Mouse (Mus musculus) midbrain, embryonic 10.5 days (tissue): ENCODE data around the gene Dennd4a. TPM values are rescaled to one million over a fixed set of nuclear protein-coding genes. Genes with fewer than 3 reads are reported as not detected.

ENCODE experiments used
- DNase-seq: peaks from one replicate; pipeline ENCODE4 v3.0.0-alpha.2; 2017; ENCODE audit warnings: low spot score
- H3K27ac ChIP-seq: fragments of 300-500 bp; sonication (generic); replicated peaks from 2 replicates; pipeline ENCODE4 v1.5.1; 2016; ENCODE audit warnings: mild to moderate bottlenecking
- H3K27me3 ChIP-seq: fragments of 300-500 bp; sonication (generic); 2 replicates; pipeline ENCODE4 v1.6.1; 2016; ENCODE audit warnings: low read depth, mild to moderate bottlenecking; ENCODE audit not compliant: poor library complexity, severe bottlenecking
- H3K36me3 ChIP-seq: fragments of 300-500 bp; sonication (generic); 2 replicates; pipeline ENCODE4 v1.6.1; 2016; ENCODE audit warnings: mild to moderate bottlenecking, moderate library complexity
- H3K4me1 ChIP-seq: fragments of 300-500 bp; sonication (generic); 2 replicates; pipeline ENCODE4 v1.6.1; 2016
- H3K4me3 ChIP-seq: fragments of 300-500 bp; sonication (generic); 2 replicates; pipeline ENCODE4 v1.5.1; 2016; ENCODE audit warnings: mild to moderate bottlenecking, moderate library complexity
- H3K9me3 ChIP-seq: fragments of 300-500 bp; sonication (generic); replicated peaks from 2 replicates; pipeline ENCODE4 v1.6.1; 2016; ENCODE audit warnings: mild to moderate bottlenecking
- whole genome bisulfite sequencing: fragments of 180-500 bp; shearing (Covaris S2); methylation state at CpG from one replicate; pipeline ENCODE4 v1.1.7; 2016; 5-methylcytosine and 5-hydroxymethylcytosine counted together
- polyA plus RNA-seq: library from polyadenylated mRNA; unstranded; fragments of >200 nt; fragmentation: Nextera tagmentation; extraction: Ambion mirVana; gene quantifications from 2 replicates; pipeline ENCODE4 v1.2.1, GENCODE M21; 2016

Gene Dennd4a
- polyA plus RNA-seq, 1 experiment from 2014 or later = 6.7 TPM

DNA sequence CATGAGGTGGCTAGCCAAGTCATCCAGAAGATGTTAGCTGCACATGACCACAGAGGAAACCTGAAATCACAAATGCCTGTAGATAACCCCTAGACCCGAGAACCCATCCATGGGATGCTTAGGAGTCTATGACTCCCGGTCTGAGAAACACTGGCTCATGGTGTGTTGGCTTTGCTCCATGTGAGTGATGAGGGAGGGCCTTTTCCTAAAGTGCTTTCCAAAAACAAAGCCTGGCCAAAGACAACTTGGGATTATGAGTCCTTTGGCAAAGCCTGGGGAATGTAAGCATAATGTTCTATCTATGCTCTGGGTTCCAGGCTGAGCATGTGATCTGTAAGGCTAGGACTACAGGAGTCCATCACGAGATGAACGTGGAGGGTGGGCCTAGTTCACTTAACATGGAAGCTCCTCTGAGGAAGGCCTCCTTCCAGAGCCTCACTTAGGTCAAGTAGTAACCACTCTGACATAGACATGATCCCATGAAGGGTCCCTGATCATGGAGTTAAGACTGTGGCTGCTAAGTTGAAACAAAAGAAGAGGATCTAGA lies 33.6 kb upstream of the Dennd4a start:
- no peak for DNase-seq
- Histone ChIP-seq H3K4me1 (peaks cover 13% of the 10 kb centered on the region), H3K27ac (no peak overlapping the region), H3K27me3 (no peaks in the 10 kb centered on the region), H3K9me3 (no peaks in the 10 kb centered on the region), H3K4me3 (no peak overlapping the region), H3K36me3 (no peaks in the 10 kb centered on the region)
- 91% methylated on average over 4 of the region's 4 CpGs for WGBS

- no peak overlapping the region for H3K4me3 ChIP-seq
- 76% methylated on average over 1 of the region's 1 CpGs for WGBS
- no peak for DNase-seq
- H3K9me3 ChIP-seq = no peaks in the 10 kb centered on the region
- peaks cover 13% of the 10 kb centered on the region for H3K4me1 ChIP-seq
- no peaks in the 10 kb centered on the region for H3K27me3 ChIP-seq
- no peaks in the 10 kb centered on the region for H3K36me3 ChIP-seq
- H3K27ac ChIP-seq = no peak overlapping the region
Observed at GRCm38 (mm10) chr9:64778151-64778550, 33.0 kb upstream of the Dennd4a start.

DNA sequence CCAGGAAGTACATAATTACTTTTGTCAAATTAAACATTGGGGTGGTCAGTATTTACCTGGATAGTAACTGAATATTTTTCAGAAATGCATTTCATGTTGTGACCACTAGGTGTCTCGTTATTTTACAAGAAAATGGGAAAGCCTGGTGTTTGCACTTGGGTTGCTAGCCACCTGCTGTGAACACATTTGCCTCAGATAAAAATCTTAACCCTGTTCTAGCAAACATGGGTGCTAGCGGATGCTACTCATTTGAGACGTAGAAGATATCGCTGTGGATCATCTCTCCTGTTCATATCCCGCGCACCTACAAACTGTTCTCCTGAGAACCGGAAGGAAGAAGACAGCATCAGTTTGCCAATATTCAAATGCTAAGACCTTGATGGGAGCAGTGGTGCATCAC lies 31.5 kb upstream of the Dennd4a start:
- H3K4me1 ChIP-seq = peaks cover 6% of the 10 kb centered on the region
- H3K27me3 ChIP-seq = no peaks in the 10 kb centered on the region
- H3K9me3 ChIP-seq = no peaks in the 10 kb centered on the region
- peak; percentile 16 for DNase-seq
- 47% methylated on average over 7 of the region's 7 CpGs for WGBS
- no peak overlapping the region for H3K4me3 ChIP-seq
- H3K27ac ChIP-seq = no peak overlapping the region
- H3K36me3 ChIP-seq = no peaks in the 10 kb centered on the region

- H3K27ac ChIP-seq = no peak overlapping the region
- H3K9me3 ChIP-seq = no peaks in the 10 kb centered on the region
- DNase-seq = no peak
- H3K4me3 ChIP-seq = no peak overlapping the region
- WGBS = 84% methylated on average over 7 of the region's 7 CpGs
- H3K4me1 ChIP-seq = no peaks in the 10 kb centered on the region
- H3K27me3 ChIP-seq = no peaks in the 10 kb centered on the region
- no peaks in the 10 kb centered on the region for H3K36me3 ChIP-seq
Observed at GRCm38 (mm10) chr9:64783511-64783910, 27.6 kb upstream of the Dennd4a start.

DNA sequence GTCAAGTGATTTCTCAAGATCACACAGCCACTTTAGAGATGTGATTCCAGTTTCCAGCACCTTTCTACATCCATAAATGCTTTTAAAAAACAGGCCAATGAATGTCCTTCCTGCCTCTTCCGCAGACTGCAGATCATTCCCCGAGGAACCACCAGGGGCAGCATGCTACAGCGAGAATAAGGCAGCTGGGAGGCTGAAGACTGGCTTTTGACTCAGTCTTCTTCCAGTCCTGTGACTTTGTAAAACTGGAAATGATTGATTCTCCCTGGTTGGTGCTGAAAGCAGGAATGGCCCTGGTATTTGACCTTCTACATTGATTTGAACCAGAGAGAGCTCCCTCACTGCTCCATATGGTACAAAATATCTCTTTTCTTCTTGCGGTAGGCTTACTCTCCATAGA lies 26.3 kb upstream of the Dennd4a start:
- DNase-seq = peak; percentile 47
- H3K9me3 ChIP-seq = no peaks in the 10 kb centered on the region
- no peak overlapping the region for H3K27ac ChIP-seq
- 32% methylated on average over 4 of the region's 4 CpGs for WGBS
- no peaks in the 10 kb centered on the region for H3K27me3 ChIP-seq
- H3K4me1 ChIP-seq = no peaks in the 10 kb centered on the region
- H3K36me3 ChIP-seq = no peaks in the 10 kb centered on the region
- no peak overlapping the region for H3K4me3 ChIP-seq

DNA sequence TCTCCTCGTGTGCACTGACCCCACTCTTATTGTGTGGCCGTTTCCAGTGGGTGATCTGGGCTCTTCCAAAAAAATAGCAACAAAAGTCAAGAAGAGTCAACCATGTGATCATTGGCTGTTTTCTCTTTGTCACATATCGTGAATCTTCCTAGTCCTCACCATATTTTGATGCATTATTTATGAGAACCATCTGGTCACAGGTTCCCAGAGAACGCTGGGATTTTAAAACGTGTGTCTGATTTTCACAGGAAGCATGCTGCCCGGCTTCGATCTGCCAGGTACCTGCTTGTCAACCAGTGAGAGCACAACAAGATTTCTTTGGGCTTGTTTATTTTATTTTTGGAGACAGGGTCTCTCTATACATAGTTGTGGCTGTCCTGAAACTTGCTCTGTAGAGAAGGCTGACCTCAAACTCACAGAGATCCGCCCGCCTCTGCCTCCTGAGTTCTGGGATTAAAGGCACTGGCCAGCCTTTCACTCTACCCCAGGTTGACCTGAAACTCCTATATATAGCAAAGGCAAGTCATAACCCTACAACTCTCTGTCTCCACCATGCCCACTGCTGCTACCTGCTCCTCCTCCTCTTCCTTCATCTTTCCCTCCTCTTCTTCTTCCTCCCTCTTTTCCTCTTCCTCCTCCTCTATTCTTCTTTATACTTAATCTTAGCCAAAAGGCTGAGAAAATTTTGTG lies 24.8 kb upstream of the Dennd4a start:
- Histone ChIP-seq H3K36me3 (no peaks in the 10 kb centered on the region), H3K4me3 (no peak overlapping the region), H3K27ac (no peak overlapping the region), H3K9me3 (no peaks in the 10 kb centered on the region), H3K4me1 (no peaks in the 10 kb centered on the region), H3K27me3 (no peaks in the 10 kb centered on the region)
- WGBS = 90% methylated on average over 9 of the region's 9 CpGs
- DNase-seq = no peak

- Histone ChIP-seq H3K9me3 (no peaks in the 10 kb centered on the region), H3K27ac (no peak overlapping the region), H3K27me3 (no peaks in the 10 kb centered on the region), H3K36me3 (no peaks in the 10 kb centered on the region), H3K4me3 (no peak overlapping the region), H3K4me1 (no peaks in the 10 kb centered on the region)
- WGBS = 94% methylated on average over 7 of the region's 7 CpGs
- no peak for DNase-seq
Observed at GRCm38 (mm10) chr9:64788070-64788469, 23.1 kb upstream of the Dennd4a start.

- DNase-seq = no peak
- WGBS = 85% methylated on average over 13 of the region's 13 CpGs
- Histone ChIP-seq H3K27ac (no peak overlapping the region), H3K9me3 (no peaks in the 10 kb centered on the region), H3K4me1 (no peaks in the 10 kb centered on the region), H3K4me3 (no peak overlapping the region), H3K36me3 (no peaks in the 10 kb centered on the region), H3K27me3 (no peaks in the 10 kb centered on the region)
Observed at GRCm38 (mm10) chr9:64789341-64789761, 21.8 kb upstream of the Dennd4a start.

GRCm38 (mm10) chr9:64789887-64790400 lies 21.2 kb upstream of the Dennd4a start:
- H3K4me3 ChIP-seq = no peak overlapping the region
- H3K9me3 ChIP-seq = no peaks in the 10 kb centered on the region
- WGBS = 81% methylated on average over 10 of the region's 10 CpGs
- no peaks in the 10 kb centered on the region for H3K27me3 ChIP-seq
- H3K36me3 ChIP-seq = no peaks in the 10 kb centered on the region
- no peaks in the 10 kb centered on the region for H3K4me1 ChIP-seq
- no peak overlapping the region for H3K27ac ChIP-seq
- DNase-seq = no peak

GRCm38 (mm10) chr9:64790673-64791660 lies 20.2 kb upstream of the Dennd4a start:
- no peak overlapping the region for H3K4me3 ChIP-seq
- WGBS = 90% methylated on average over 7 of the region's 7 CpGs
- no peaks in the 10 kb centered on the region for H3K9me3 ChIP-seq
- no peaks in the 10 kb centered on the region for H3K36me3 ChIP-seq
- no peak for DNase-seq
- H3K27ac ChIP-seq = no peak overlapping the region
- no peaks in the 10 kb centered on the region for H3K27me3 ChIP-seq
- H3K4me1 ChIP-seq = no peaks in the 10 kb centered on the region

DNA sequence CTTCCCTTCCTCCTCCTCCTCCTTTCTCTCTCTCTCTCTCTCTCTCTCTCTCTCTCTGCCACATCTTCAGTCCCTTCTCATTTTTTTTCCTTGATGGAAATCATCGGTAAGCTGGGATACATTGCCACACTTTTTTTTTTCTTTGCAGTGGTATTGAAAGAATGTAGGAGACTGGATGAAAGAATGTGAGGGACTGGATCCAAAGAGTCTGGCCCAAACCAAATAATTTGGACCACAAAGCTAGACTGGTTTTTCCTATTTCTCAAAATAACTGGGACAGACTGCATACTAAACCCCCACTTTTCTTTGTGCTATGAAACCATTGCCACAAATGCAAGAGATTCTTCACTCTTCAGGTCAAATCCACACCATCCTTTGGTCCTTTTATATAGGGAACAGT lies 19.5 kb upstream of the Dennd4a start:
- no peak overlapping the region for H3K4me3 ChIP-seq
- DNase-seq = no peak
- H3K9me3 ChIP-seq = no peaks in the 10 kb centered on the region
- no peaks in the 10 kb centered on the region for H3K4me1 ChIP-seq
- H3K27ac ChIP-seq = no peak overlapping the region
- WGBS = 90% methylated on average over 1 of the region's 1 CpGs
- no peaks in the 10 kb centered on the region for H3K27me3 ChIP-seq
- H3K36me3 ChIP-seq = no peaks in the 10 kb centered on the region

DNA sequence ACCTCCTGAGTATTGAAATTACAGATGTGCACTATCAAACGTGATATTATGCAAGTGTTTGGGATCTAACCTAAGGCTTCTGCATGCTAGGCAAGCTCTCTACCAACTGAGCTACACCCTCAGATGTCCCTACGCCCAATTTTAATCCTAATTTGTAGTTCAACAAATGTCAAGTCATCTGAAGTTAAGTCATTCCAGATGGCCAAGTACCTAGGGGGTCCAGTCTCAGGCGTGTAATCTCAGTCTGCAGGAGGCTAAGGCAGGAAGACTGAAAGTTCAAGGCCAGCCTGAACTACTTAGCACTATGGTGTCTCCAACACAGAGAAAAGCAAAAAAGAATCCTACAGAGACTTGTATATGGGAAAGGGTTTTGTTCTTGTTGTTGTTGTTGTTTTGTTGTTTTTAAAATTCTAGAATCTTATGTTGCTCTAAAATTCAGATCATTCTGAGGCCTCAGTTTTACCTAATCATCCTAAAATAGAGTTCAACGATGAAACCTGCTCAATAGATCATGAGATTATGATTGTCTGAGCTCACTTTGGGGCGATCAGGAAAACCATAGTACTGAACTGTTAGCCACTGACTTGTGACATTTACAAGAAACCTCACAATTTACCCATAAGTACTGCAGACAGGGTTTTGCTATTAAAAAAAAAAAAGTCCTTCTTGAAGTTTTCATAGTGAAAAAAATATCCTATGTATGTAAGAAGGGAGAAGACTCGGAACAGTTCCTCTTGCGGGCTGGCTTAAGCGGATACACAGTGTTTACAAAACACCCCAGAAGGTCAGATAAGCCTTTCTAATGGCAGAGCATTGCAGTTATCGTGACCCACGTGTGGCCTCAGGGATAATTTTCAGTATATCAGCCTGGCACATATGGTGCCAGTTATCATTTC lies 18.5 kb upstream of the Dennd4a start:
- no peak for DNase-seq
- Histone ChIP-seq H3K9me3 (no peaks in the 10 kb centered on the region), H3K36me3 (no peaks in the 10 kb centered on the region), H3K4me3 (no peak overlapping the region), H3K27me3 (no peaks in the 10 kb centered on the region), H3K4me1 (no peaks in the 10 kb centered on the region), H3K27ac (no peak overlapping the region)
- 79% methylated on average over 10 of the region's 10 CpGs for WGBS
